Mouse (Mus musculus): Measurements from ENCODE around the gene Gm5141.
"Not testable (repeated sequence)": the region's sequence is repeated elsewhere in the genome, so short reads cannot be mapped to it uniquely, and the experiment has no call there.

Gene Gm5141

GRCm38 (mm10) chr13:62785199-62786134 lies at the start of gene Gm5141:
Gene Gm5141 (minus strand): TSS chr13:62785808.
- in situ Hi-C loops (cut with MboI, MseI), result not testable (repeated sequence)

GRCm38 (mm10) chr13:62833341-62833740 lies 47.7 kb upstream of the Gm5141 start:
- in situ Hi-C loops (cut with MboI, MseI), result no loop called here

- in situ Hi-C loops (cut with MboI, MseI), result no loop called here
Observed at GRCm38 (mm10) chr13:62832239-62832638, 46.6 kb upstream of the Gm5141 start.

GRCm38 (mm10) chr13:62815705-62816104 lies 30.1 kb upstream of the Gm5141 start:
- in situ Hi-C loops (cut with MboI, MseI), result not testable (repeated sequence)

GRCm38 (mm10) chr13:62812713-62813112 lies 27.1 kb upstream of the Gm5141 start:
- in situ Hi-C loops (cut with MboI, MseI), result no loop called here

GRCm38 (mm10) chr13:62807981-62808380 lies 22.4 kb upstream of the Gm5141 start:
- in situ Hi-C loops (cut with MboI, MseI), result not testable (repeated sequence)

- in situ Hi-C loops (cut with MboI, MseI), result not testable (repeated sequence)
Observed at GRCm38 (mm10) chr13:62786135-62786493, 506 bp upstream of the Gm5141 start.

- in situ Hi-C loops (cut with MboI, MseI), result loop anchor here (5.0 to 10.0 kb wide), 2 partner anchors 88 to 299 kb away; partner anchors contain the start of gene Gm49359
Observed at GRCm38 (mm10) chr13:62763806-62764205, 21.8 kb downstream of the Gm5141 start.

- in situ Hi-C loops (cut with MboI, MseI), result loop anchor here (5.0 to 10.0 kb wide), 2 partner anchors 92 to 296 kb away; partner anchors contain the start of gene Gm49359
Observed at GRCm38 (mm10) chr13:62760432-62761415, 24.9 kb downstream of the Gm5141 start, which contains the start of gene Platr25. Gene Platr25 (minus strand): TSS chr13:62760709.

- in situ Hi-C loops (cut with MboI, MseI), result loop anchor here (10.0 kb wide), 1 partner anchor 839 kb away; no protein-coding TSS in a partner anchor
Observed at GRCm38 (mm10) chr13:62733322-62733721, 52.3 kb downstream of the Gm5141 start.
